Mouse (Mus musculus): Measurements from ENCODE around the gene Draxin.
"Not testable (repeated sequence)": the region's sequence is repeated elsewhere in the genome, so short reads cannot be mapped to it uniquely, and the experiment has no call there.

Gene Draxin

GRCm38 (mm10) chr4:148058218-148058819, 72.2 kb downstream of the Draxin start:
- no peak for DNase-seq (ENCODE audit: extremely low spot score, low spot score)

GRCm38 (mm10) chr4:148057661-148058209, 72.8 kb downstream of the Draxin start:
- DNase-seq (ENCODE audit: extremely low spot score, low spot score), result no peak

GRCm38 (mm10) chr4:148056801-148057200, 73.7 kb downstream of the Draxin start:
- DNase-seq (ENCODE audit: extremely low spot score, low spot score), result no peak

- DNase-seq (ENCODE audit: extremely low spot score, low spot score), result no peak
These were observed 74.3 kb downstream of the Draxin start for GRCm38 (mm10) chr4:148056246-148056645.

- no peak for DNase-seq (ENCODE audit: extremely low spot score, low spot score)
These were observed 75.4 kb downstream of the Draxin start for GRCm38 (mm10) chr4:148054961-148055695.

- no peak for DNase-seq (ENCODE audit: extremely low spot score, low spot score)
These were observed 77.0 kb downstream of the Draxin start for GRCm38 (mm10) chr4:148053417-148053920.

GRCm38 (mm10) chr4:148052976-148053375, 77.5 kb downstream of the Draxin start:
- no peak for DNase-seq (ENCODE audit: extremely low spot score, low spot score)

GRCm38 (mm10) chr4:148051886-148052285, 78.6 kb downstream of the Draxin start:
- DNase-seq (ENCODE audit: extremely low spot score, low spot score), result no peak

GRCm38 (mm10) chr4:148051046-148051776, 79.3 kb downstream of the Draxin start:
- no peak for DNase-seq (ENCODE audit: extremely low spot score, low spot score)

GRCm38 (mm10) chr4:148050396-148050914, 80.0 kb downstream of the Draxin start:
- DNase-seq (ENCODE audit: extremely low spot score, low spot score), result not testable (repeated sequence)
